Mouse (Mus musculus): ENCODE measurements at regions not wholly inside any gene's neighbourhood (a gene's known extent, or its start where the extent isn't known, plus 50 kb on each side); places are given as distances from the start of the nearest gene placed in this dataset.

GRCm38 (mm10) chr10:109140421-109140938 lies 129.7 kb upstream of the Syt1 start:
- Histone ChIP-seq H3K27me3 (ENCODE audit: insufficient read depth, low read length) (no peaks in the 10 kb centered on the region), H3K9me3 (ENCODE audit: low read length) (no peaks in the 10 kb centered on the region), H3K36me3 (ENCODE audit: insufficient read depth) (no peaks in the 10 kb centered on the region), H3K4me3 (ENCODE audit: low read depth, low read length) (no peak overlapping the region), H3K4me2 (ENCODE audit: low read depth) (no peak overlapping the region), H3K4me1 (ENCODE audit: insufficient read depth) (no peaks in the 10 kb centered on the region), H3K27ac (ENCODE audit: low read depth, low read length) (no peak overlapping the region), H3K9ac (no peak overlapping the region)
- ATAC-seq (no peak), DNase-seq (no peak)
- TF ChIP-seq CTCF (IDR thresholded peaks at IDR 0.05; ENCODE audit: low read depth) = no peak
- WGBS = 70% methylated on average over 7 of the region's 7 CpGs

GRCm38 (mm10) chr10:109136763-109137732 lies 126.3 kb upstream of the Syt1 start:
- H3K27ac ChIP-seq (ENCODE audit: low read depth, low read length) = no peak overlapping the region
- no peaks in the 10 kb centered on the region for H3K9me3 ChIP-seq (ENCODE audit: low read length)
- DNase-seq (no peak), ATAC-seq (no peak)
- H3K4me3 ChIP-seq (ENCODE audit: low read depth, low read length) = no peak overlapping the region
- no peak for TF ChIP-seq CTCF (IDR thresholded peaks at IDR 0.05; ENCODE audit: low read depth)
- no peak overlapping the region for H3K4me2 ChIP-seq (ENCODE audit: low read depth)
- WGBS = 73% methylated on average over 3 of the region's 3 CpGs
- no peaks in the 10 kb centered on the region for H3K4me1 ChIP-seq (ENCODE audit: insufficient read depth)
- H3K9ac ChIP-seq = no peak overlapping the region
- no peaks in the 10 kb centered on the region for H3K27me3 ChIP-seq (ENCODE audit: insufficient read depth, low read length)
- no peaks in the 10 kb centered on the region for H3K36me3 ChIP-seq (ENCODE audit: insufficient read depth)

GRCm38 (mm10) chr10:109134521-109134920 lies 123.7 kb upstream of the Syt1 start:
- 89% methylated on average over 4 of the region's 4 CpGs for WGBS
- Histone ChIP-seq H3K9me3 (ENCODE audit: low read length) (no peaks in the 10 kb centered on the region), H3K36me3 (ENCODE audit: insufficient read depth) (no peaks in the 10 kb centered on the region), H3K4me2 (ENCODE audit: low read depth) (no peak overlapping the region), H3K9ac (no peak overlapping the region), H3K27ac (ENCODE audit: low read depth, low read length) (no peak overlapping the region), H3K4me3 (ENCODE audit: low read depth, low read length) (no peak overlapping the region), H3K27me3 (ENCODE audit: insufficient read depth, low read length) (no peaks in the 10 kb centered on the region), H3K4me1 (ENCODE audit: insufficient read depth) (no peaks in the 10 kb centered on the region; the same call in 1 of the 2 replicates)
- ATAC-seq (no peak), DNase-seq (no peak)
- no peak for TF ChIP-seq CTCF (IDR thresholded peaks at IDR 0.05; ENCODE audit: low read depth)

- Histone ChIP-seq H3K4me1 (ENCODE audit: insufficient read depth) (no peaks in the 10 kb centered on the region; the same call in 1 of the 2 replicates), H3K9ac (no peak overlapping the region), H3K4me3 (ENCODE audit: low read depth, low read length) (no peak overlapping the region), H3K27ac (ENCODE audit: low read depth, low read length) (no peak overlapping the region), H3K36me3 (ENCODE audit: insufficient read depth) (no peaks in the 10 kb centered on the region), H3K4me2 (ENCODE audit: low read depth) (no peak overlapping the region), H3K9me3 (ENCODE audit: low read length) (no peaks in the 10 kb centered on the region), H3K27me3 (ENCODE audit: insufficient read depth, low read length) (no peaks in the 10 kb centered on the region)
- DNase-seq (peak; percentile 18), ATAC-seq (peak; percentile 54; the same call in 1 of the 2 replicates)
- 53% methylated on average over 8 of the region's 8 CpGs for WGBS
- no peak for TF ChIP-seq CTCF (IDR thresholded peaks at IDR 0.05; ENCODE audit: low read depth)
Measured at GRCm38 (mm10) chr10:109132091-109132573, 121.3 kb upstream of the Syt1 start.

- Histone ChIP-seq H3K9me3 (ENCODE audit: low read length) (no peaks in the 10 kb centered on the region), H3K27me3 (ENCODE audit: insufficient read depth, low read length) (no peaks in the 10 kb centered on the region), H3K9ac (no peak overlapping the region), H3K4me2 (ENCODE audit: low read depth) (no peak overlapping the region), H3K27ac (ENCODE audit: low read depth, low read length) (no peak overlapping the region), H3K4me3 (ENCODE audit: low read depth, low read length) (no peak overlapping the region), H3K36me3 (ENCODE audit: insufficient read depth) (no peaks in the 10 kb centered on the region), H3K4me1 (ENCODE audit: insufficient read depth) (no peaks in the 10 kb centered on the region; the same call in 1 of the 2 replicates)
- no peak for TF ChIP-seq CTCF (IDR thresholded peaks at IDR 0.05; ENCODE audit: low read depth)
- ATAC-seq (no peak; the same call in 1 of the 2 replicates), DNase-seq (no peak)
- WGBS = 83% methylated on average over 1 of the region's 1 CpGs
Measured at GRCm38 (mm10) chr10:109129552-109130110, 118.8 kb upstream of the Syt1 start.

GRCm38 (mm10) chr10:109129068-109129467 lies 118.3 kb upstream of the Syt1 start:
- DNase-seq = no peak
- TF ChIP-seq CTCF (IDR thresholded peaks at IDR 0.05; ENCODE audit: low read depth) = no peak
- no peak overlapping the region for H3K9ac ChIP-seq
- no peak overlapping the region for H3K4me2 ChIP-seq (ENCODE audit: low read depth)
- no peaks in the 10 kb centered on the region for H3K36me3 ChIP-seq (ENCODE audit: insufficient read depth)
- no peak for ATAC-seq
- no peaks in the 10 kb centered on the region for H3K9me3 ChIP-seq (ENCODE audit: low read length)
- 95% methylated on average over 3 of the region's 3 CpGs for WGBS
- H3K27me3 ChIP-seq (ENCODE audit: insufficient read depth, low read length) = no peaks in the 10 kb centered on the region
- no peak overlapping the region for H3K27ac ChIP-seq (ENCODE audit: low read depth, low read length)
- H3K4me3 ChIP-seq (ENCODE audit: low read depth, low read length) = no peak overlapping the region
- H3K4me1 ChIP-seq (ENCODE audit: insufficient read depth) = no peaks in the 10 kb centered on the region; the same call in 1 of the 2 replicates

- Histone ChIP-seq H3K4me3 (ENCODE audit: low read depth, low read length) (no peak overlapping the region), H3K4me2 (ENCODE audit: low read depth) (no peak overlapping the region), H3K9me3 (ENCODE audit: low read length) (no peaks in the 10 kb centered on the region), H3K4me1 (ENCODE audit: insufficient read depth) (no peaks in the 10 kb centered on the region; the same call in 1 of the 2 replicates), H3K9ac (no peak overlapping the region), H3K27me3 (ENCODE audit: insufficient read depth, low read length) (no peaks in the 10 kb centered on the region), H3K27ac (ENCODE audit: low read depth, low read length) (no peak overlapping the region), H3K36me3 (ENCODE audit: insufficient read depth) (no peaks in the 10 kb centered on the region)
- no peak for TF ChIP-seq CTCF (IDR thresholded peaks at IDR 0.05; ENCODE audit: low read depth)
- WGBS = 89% methylated on average over 2 of the region's 2 CpGs
- DNase-seq = no peak
- ATAC-seq = no peak
Measured at GRCm38 (mm10) chr10:109126699-109127098, 115.9 kb upstream of the Syt1 start.

Measured in forebrain, postnatal 0 days (tissue).